Mouse (Mus musculus) thymus, adult 2 months (tissue): Measurements from ENCODE around the gene Parg. TPM values are rescaled to one million over a fixed set of nuclear protein-coding genes. Genes with fewer than 3 reads are reported as not detected.

Experiments
- DNase-seq: peaks from one replicate; pipeline ENCODE4 v3.0.0; 2021
- H3K27ac ChIP-seq: fragments of 200-500 bp; 2 replicates; pipeline ENCODE4 v1.5.1; 2012; ENCODE audit warnings: low read length, control low read depth; ENCODE audit not compliant: control insufficient read depth, insufficient read depth
- H3K27me3 ChIP-seq: fragments of 200-500 bp; 2 replicates; pipeline ENCODE4 v1.6.1; 2012; ENCODE audit warnings: mild to moderate bottlenecking, low read length, moderate library complexity, mixed read lengths; ENCODE audit not compliant: control insufficient read depth, insufficient read depth
- H3K36me3 ChIP-seq: fragments of 200-500 bp; 2 replicates; pipeline ENCODE4 v1.6.1; 2012; ENCODE audit warnings: mild to moderate bottlenecking, low read length, moderate library complexity; ENCODE audit not compliant: control insufficient read depth, insufficient read depth
- H3K4me1 ChIP-seq: fragments of 200-500 bp; replicated peaks from 2 replicates; pipeline ENCODE4 v1.6.1; 2012; ENCODE audit warnings: low read length; ENCODE audit not compliant: control insufficient read depth, insufficient read depth
- H3K4me3 ChIP-seq: fragments of 200-500 bp; 2 replicates; pipeline ENCODE4 v1.5.1; 2012; ENCODE audit warnings: mild to moderate bottlenecking, low read length, control low read depth, moderate library complexity; ENCODE audit not compliant: control insufficient read depth, insufficient read depth
- CTCF ChIP-seq: fragments of 200-500 bp; IDR thresholded peaks from 2 replicates; pipeline ENCODE4 v1.5.1; 2012; ENCODE audit warnings: mild to moderate bottlenecking, control low read depth, low read length, moderate library complexity, borderline replicate concordance; ENCODE audit not compliant: control insufficient read depth, poor library complexity, insufficient read depth; ENCODE audit errors: extremely low read depth
- POLR2A ChIP-seq: fragments of 200-500 bp; IDR thresholded peaks from 2 replicates; pipeline ENCODE4 v1.6.1; 2012; ENCODE audit warnings: mild to moderate bottlenecking, low read length, control low read depth, moderate library complexity; ENCODE audit not compliant: control insufficient read depth, poor library complexity, insufficient read depth; ENCODE audit errors: extremely low read depth
- WGBS: fragments of 180-500 bp; shearing (Covaris S2); methylation state at CpG from one replicate; pipeline ENCODE4 v1.1.7; 2018; 5-methylcytosine and 5-hydroxymethylcytosine counted together
- polyA plus RNA-seq: library from polyadenylated mRNA; depleted of rRNA; stranded (reverse); fragments of >200 nt; gene quantifications from 2 replicates; pipeline ENCODE4 v1.2.3, GENCODE M21; 2012; rRNA removed

The Parg gene
- polyA plus RNA-seq, 1 experiment: 9.0 TPM

DNA sequence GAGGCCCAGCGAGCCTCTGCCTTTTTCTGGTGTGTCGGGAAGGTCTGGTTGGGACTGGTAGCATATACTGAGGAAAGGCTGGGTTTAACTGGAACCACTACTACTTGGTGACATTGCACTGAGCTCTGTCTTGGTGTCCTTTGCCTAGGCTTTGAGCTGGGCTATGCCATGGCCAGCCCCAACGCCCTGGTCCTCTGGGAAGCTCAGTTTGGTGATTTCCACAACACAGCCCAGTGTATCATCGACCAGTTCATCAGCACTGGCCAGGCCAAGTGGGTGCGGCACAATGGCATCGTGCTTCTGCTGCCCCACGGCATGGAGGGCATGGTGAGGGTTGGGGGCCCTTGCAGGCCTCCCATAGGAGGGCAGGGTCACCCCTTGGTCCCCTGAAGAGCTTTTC lies 142.4 kb downstream of the Parg start:
- 93% methylated on average over 7 of the region's 7 CpGs for WGBS
- DNase-seq: no peak
- H3K36me3 ChIP-seq: no peaks in the 10 kb centered on the region
- H3K4me3 ChIP-seq: no peak overlapping the region
- no peaks in the 10 kb centered on the region for H3K27me3 ChIP-seq
- TF ChIP-seq CTCF (no peak), POLR2A (no peak)
- H3K4me1 ChIP-seq: no peaks in the 10 kb centered on the region
- H3K27ac ChIP-seq: no peak overlapping the region

DNA sequence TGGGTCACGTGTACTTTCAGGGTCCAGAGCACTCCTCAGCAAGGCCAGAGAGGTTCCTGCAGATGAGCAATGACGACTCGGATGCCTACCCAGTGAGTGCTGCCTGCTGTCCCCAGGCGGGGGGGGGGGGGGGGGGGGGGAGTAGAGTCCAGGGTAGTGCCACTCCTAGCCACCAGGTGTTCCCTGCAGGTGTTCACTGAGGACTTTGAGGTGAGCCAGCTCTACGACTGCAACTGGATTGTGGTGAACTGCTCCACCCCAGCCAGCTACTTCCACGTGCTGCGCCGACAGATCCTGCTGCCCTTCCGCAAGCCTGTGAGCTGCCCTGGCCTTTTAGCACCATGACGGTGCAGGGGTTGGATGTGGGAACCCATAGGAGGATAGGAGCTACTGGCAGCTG lies 142.9 kb downstream of the Parg start:
- Histone ChIP-seq H3K36me3 (no peaks in the 10 kb centered on the region), H3K4me1 (no peaks in the 10 kb centered on the region), H3K27me3 (no peaks in the 10 kb centered on the region), H3K27ac (no peak overlapping the region), H3K4me3 (no peak overlapping the region)
- DNase-seq: no peak
- no peak for TF ChIP-seq POLR2A
- no peak for TF ChIP-seq CTCF
- 81% methylated on average over 9 of the region's 10 CpGs for WGBS

Other genes starting within 250 kb of the Parg start
- 1.8 and 2.4 TPM in 2 replicates for gene Galnt15, start 173.0 kb upstream of the Parg start, polyA plus RNA-seq
- 20.3 and 25.3 TPM in 2 replicates for gene Oxnad1, start 116.6 kb upstream of the Parg start, polyA plus RNA-seq
- gene Dph3, start 116.2 kb upstream of the Parg start, polyA plus RNA-seq: 19.2 and 19.5 TPM in 2 replicates
- not detected in 2 replicates for gene Msmb, start 59.9 kb upstream of the Parg start, polyA plus RNA-seq
- gene Ncoa4, start 42.1 kb upstream of the Parg start, polyA plus RNA-seq: 55.8 and 65.8 TPM in 2 replicates
- 208 and 224 TPM in 2 replicates for gene Timm23, start 51 bp upstream of the Parg start, polyA plus RNA-seq
- gene Ogdhl, start 120.1 kb downstream of the Parg start, polyA plus RNA-seq: 1.4 and 6.6 TPM in 2 replicates
- gene 1700024G13Rik, start 186.4 kb downstream of the Parg start, polyA plus RNA-seq: not detected in 2 replicates